Mouse (Mus musculus) thymus, adult 2 months (tissue): ENCODE data around the gene Prkn.

Source experiments
- CTCF ChIP-seq: fragments of 200-500 bp; IDR thresholded peaks from 2 replicates; pipeline ENCODE4 v1.5.1; 2012; ENCODE audit warnings: mild to moderate bottlenecking, control low read depth, low read length, moderate library complexity, borderline replicate concordance; ENCODE audit not compliant: control insufficient read depth, poor library complexity, insufficient read depth; ENCODE audit errors: extremely low read depth
- POLR2A ChIP-seq: fragments of 200-500 bp; IDR thresholded peaks from 2 replicates; pipeline ENCODE4 v1.6.1; 2012; ENCODE audit warnings: mild to moderate bottlenecking, low read length, control low read depth, moderate library complexity; ENCODE audit not compliant: control insufficient read depth, poor library complexity, insufficient read depth; ENCODE audit errors: extremely low read depth

- TF ChIP-seq CTCF (no peak), POLR2A (no peak)
Observed at GRCm38 (mm10) chr17:11319666-11320360, 479.6 kb downstream of the Prkn start.
